Mouse (Mus musculus) testis, postnatal 10 days (tissue): ENCODE measurements at regions not wholly inside any gene's neighbourhood (a gene's known extent, or its start where the extent isn't known, plus 50 kb on each side); places are given as distances from the start of the nearest gene placed in this dataset.

Source experiments
- DNase-seq: peaks from one replicate; pipeline ENCODE4 v3.0.0; 2021; ENCODE audit warnings: low spot score

DNA sequence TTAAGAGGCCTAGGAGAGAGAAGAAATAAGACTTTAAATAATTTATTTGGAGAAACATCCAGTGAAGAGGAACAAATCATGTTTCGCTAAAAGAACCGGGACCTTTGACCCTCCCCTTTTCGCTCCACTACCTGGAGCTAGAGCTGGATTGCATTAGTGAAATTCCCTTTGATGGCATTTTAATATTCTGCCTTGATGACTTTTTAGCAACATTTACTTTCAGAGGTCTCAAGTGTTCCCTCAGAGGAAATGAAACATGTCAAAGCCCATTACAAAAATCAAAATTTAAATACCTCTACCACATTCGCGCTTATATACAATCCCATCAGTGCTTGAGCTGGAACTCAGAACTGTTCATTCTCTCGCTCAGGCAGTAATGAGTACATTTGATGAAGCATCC lies 297.0 kb upstream of the Gm10295 start:
- DNase-seq: no peak

DNA sequence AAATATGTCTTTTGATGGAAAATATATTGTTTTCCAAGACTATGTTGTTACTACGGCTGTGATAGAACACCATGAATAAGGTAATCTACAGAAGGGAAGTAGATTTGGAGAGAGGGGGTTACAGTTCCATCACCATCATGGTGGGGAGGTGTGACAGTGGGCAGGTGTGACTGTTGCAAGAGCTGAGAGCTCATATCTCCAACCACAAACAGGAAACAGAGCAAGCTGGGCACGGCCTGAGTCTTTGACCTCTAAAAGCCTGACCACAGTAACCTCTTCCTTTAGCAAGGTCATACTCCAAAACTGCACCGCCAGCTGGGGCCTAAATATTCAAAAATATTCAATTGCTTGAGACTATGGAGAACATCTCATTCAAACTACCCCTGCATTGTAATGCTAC lies 295.7 kb upstream of the Gm10295 start:
- no peak for DNase-seq

DNA sequence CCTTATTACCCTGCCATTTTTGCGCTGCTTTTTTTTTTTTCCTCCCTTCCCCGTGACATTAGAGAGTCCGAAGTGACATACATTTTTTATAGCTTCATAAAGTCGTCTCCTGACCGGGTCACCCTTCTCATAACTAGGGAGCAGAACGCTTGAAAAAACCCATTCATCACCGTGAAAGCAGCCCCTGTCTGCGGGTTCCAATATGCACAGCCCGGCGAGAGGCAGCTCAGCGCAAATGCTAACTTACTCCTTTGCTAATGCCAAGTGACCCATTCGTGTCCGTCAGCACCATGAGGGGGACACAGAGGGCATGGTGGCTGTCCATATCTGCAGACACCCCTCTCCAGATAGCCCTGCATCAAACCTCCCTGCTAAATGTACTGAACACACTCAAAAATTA lies 271.8 kb upstream of the Gm10295 start:
- no peak for DNase-seq

DNA sequence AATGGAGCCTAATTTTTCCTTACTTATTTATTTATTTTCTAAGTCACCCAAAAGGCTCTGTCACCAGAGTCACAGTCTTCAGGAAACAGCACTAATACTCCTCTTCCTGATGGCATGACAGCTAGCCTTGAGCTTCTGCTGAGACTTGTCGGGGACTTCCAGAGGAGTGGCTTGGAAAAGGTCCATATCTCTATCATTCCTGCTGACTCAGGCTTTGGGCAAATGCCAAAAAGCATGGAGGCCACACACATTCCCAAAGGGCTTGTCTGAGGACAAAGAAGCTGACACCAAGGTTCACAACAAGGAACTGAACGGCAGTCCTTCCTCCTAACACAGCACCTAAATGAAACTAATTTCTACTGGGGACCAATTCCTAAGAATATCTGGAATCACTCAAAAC lies 251.9 kb upstream of the Gm10295 start:
- peak; percentile 47 for DNase-seq

DNA sequence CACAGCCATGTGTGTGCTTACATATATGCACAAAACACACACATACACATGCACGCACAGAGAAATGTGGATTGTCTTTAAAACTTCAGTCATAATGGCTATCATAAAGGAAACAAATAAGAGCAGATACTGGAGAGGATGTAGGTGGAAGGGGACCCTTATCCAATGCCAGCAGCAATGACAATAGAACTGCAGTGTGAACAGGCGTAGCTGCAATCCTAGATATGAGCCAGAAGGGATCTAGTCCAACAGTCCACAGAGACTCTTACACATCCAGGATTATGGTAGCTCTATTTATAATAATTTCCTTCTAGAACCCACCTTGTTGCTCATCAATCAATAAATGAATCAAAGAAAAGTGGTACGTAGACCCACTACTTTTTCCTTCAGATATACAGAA lies 245.5 kb upstream of the Gm10295 start:
- DNase-seq: no peak

DNA sequence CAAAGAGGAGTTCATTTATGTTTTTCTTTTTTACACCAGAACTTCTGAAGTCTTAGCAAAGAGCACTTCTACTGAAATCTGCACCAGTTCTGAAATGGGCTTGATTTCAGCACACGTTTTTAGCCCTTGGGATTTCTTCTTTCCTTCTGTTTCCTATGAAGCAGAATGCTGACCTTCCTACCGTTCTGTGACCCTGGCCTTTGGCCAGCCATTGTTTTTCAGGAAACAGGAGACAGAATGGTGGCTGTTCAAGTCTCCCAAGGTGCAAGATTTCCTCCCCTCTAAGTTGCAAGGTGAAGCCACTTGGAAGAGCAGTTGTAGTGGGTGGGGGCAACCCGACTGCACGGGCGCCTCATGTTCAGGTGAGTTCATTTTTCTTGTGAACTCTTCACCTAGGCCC lies 236.3 kb upstream of the Gm10295 start:
- no peak for DNase-seq

DNA sequence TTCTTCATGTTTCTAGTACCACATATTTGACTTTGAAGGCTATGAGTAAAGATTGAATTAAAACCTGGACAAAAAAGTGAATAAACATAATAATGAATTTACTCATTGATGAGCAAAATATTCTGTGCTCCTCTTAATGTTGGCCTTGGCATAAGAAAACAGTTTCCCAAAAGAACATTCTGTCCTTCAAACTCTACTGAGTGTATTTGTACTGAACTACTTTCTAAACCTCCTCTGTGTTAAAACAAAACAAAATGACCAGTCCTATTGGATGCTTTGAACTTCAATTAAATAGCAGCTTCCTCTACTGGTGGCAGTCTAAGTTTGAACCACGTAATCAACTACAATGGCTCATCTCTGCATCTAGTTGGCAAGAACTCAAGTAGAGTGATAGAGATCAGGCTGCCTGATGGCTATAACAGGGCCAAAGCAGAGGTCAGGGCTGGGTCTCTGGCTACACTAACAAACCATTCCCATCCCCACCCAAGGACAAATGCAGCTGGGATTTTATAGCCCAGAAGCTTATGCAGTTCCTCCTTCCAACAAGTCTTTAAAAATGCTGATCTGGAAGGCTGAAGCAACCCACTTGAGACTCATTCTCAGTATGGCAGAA lies 232.3 kb upstream of the Gm10295 start:
- DNase-seq: no peak

DNA sequence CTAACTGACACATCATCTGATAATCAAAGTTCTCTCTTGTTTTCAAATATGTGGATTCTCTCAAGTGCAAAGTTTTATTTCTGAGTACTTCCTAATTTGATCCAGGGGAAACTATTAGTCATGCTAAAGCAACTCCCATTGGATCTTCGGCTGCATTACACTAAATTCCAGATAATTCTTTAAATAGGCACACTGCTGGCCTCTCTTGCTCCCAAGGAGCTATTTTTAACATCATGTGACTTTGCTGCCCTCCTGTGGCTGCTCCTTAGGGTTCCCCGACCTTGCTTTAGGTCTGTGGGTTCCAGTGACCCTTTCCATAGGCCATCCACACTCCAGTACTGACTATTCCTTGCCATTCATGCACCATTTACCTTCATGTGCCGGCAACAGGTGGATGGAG lies 230.5 kb upstream of the Gm10295 start:
- DNase-seq: peak; percentile 58

DNA sequence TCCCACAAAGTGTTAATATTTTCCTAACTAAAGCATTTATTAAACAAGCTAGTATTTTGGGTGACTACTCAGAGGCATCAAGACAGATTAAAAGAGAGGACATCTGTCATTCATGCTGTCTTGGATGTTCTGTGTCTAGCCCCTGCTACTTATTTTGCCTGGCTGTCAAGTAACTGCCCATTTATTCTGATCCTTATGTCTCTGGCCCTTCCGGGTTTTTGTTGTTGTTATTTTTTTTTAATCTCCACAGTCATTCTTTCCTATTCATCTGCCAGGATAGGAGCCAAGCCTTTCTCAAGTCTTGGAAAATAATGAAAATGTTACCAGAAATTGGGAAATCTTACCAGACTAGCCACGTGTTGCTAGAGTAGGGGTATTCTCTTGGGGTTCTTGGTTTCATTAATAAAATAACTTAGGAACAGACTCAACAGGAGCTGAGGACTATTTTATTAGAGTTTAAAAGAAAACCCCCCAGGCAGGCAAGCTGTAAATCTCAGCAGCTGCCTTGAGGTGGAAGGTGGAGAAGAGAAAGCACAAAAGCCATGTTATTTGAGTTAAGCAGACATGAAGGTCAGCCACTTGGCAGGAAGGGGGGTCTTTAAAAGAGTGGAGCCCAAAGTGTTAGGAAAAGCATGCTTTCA lies 209.1 kb upstream of the Gm10295 start:
- no peak for DNase-seq

DNA sequence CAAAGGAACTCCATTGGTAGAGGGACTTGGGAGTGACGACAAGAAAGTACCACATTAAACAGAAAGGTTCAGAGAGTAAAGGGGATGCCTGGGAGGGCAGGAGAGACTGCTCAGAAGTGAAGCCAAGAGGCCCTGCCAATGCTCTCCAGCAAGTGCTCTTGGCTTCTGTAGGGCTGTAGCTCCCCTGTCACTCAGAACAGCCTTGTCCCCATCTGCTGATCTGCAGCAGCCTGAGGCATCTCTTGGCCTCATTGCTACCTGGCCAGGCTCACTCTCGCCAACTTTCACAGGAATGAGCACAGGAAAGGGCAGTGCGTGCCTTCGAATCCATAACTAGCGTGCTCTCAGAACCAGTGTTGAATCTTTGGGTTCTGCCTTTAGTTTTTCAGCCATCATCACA lies 205.2 kb upstream of the Gm10295 start:
- DNase-seq: no peak

DNA sequence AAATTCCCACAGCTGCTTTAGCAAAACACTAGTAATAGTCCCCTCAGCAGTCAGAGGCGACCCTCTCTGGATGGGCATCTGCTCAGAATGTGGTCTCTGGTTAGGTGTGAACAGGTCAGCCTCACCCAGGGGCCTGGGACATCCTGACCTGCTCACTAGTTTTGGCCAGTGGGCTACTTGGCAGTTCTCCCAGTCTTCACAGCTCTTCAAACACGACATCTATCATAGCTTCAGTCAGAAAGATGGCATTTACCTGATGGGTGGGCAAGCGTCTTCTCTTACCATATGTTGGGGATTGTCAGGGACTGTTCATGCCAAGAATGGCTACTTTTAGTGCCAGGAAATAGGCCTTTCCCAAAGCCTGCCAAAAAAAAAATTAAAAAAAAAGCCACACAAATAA lies 204.2 kb upstream of the Gm10295 start:
- DNase-seq: no peak

DNA sequence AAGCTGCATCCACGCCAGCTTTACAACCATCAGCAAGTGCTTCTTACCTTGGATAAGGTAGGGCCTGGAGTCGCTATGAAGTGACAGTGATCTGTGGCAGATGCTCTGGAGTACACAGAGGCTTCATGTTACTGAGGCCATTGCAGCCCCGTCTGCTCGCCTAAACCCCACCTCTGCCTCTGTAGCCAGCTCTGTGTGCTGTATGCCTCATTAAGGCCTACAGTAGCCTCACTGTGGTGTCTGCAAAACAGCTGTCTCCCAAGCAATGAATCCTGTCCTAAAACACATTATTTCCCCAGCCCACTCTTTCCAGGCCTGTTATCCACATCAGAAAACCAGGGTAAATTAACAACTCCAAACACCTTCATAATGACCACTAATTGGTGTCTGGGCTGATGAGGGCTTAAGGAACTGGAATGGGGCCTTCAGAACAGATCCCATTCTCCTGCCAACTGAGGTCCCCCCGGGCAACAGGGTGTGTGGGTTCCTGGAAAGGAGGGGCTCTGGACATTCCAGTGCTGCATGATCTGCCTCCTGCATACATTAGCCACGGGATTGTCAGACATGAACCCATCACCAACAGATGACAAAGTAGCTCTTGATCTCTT lies 195.4 kb upstream of the Gm10295 start:
- no peak for DNase-seq

DNA sequence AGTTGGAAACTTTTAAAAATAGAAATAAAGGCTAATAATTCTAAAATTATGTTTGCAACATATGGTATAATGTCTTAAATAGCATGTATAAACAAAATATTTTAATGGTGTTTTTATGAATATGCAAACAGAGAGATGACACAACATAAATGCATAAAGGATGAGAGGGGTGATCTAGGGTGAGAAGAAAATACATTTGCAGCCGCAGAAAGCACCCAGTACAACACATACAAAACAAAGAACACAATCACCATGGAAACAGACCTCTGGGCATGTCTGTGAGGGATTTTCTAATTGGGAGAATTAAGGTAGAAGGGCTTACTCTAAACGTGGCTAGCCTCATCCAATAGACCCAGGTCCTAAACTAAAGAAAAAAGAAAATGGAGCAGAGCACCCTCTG lies 190.2 kb upstream of the Gm10295 start:
- no peak for DNase-seq

DNA sequence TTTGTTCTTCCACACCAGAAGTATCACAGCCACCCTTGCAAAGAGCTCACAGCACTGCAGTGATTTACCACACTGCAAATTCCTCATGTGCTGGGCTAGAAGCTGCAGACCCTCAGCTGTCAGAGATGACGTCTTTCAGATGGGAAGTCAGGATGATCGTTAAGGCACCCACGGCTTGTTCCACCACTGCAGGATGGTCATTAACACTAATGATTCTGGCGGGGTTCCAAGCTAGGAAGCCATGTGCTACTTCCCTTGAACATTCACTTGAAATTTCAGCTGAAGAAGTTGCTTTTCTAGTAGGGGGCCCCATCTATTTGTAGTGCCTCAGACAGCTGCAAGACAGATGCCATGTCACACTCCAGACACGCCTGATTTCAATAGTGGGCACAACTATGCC lies 181.8 kb upstream of the Gm10295 start:
- no peak for DNase-seq

DNA sequence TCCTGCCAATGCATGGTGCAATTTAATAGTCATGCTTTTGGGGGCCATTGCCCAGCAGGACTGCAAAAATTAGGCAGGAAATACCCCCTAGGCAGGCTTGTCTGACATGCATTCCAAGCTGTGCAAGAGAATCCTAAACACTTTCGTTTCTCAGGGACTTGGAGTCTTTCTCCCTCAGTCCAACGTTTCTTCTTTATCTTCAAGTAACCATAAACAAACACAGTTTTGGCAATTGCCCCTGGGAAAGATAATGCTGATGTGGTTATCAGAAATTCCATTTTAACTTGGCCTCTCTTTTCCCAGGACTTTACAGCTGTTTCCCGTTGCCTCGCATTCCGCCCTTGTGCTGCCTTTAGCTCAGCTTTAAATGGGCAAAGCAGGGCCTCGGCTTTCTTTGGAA lies 180.2 kb upstream of the Gm10295 start:
- DNase-seq: no peak

DNA sequence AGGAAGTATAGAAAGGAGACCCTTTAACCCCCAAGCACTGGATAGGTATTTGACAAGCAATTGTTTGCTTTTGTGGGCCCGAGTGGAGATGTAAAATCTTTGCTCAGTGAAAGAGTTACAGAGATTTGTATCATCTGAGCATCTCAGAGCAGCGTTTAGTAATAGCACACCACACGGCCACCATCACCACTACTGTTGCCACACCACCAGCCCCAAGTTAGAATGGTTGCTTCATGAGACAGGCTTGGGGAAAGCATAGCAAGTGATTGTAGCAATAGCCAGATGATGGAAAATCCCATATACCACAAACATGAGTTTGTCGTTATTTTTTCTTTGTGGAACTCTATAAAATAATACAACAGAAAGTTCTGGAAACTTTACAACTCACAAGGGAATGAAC lies 179.6 kb upstream of the Gm10295 start:
- no peak for DNase-seq

DNA sequence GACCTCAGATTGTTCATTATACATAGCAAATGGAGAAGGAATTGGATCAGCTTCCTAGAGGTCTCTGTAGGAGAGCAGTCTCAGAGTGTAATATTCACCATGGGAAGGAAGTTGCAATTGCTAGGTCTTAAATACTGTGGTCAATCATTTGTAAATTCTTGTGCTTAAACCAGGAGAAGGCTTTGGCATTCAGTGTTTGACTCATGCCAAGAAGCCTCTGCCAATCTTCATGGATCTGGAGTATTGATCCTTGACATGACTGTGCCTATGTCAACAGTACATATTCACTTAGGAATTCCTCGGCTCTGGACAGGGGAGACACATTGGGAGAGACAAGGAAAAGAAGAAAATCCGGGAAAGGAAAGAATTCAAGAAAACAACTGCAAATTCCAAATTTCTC lies 174.9 kb upstream of the Gm10295 start:
- no peak for DNase-seq

DNA sequence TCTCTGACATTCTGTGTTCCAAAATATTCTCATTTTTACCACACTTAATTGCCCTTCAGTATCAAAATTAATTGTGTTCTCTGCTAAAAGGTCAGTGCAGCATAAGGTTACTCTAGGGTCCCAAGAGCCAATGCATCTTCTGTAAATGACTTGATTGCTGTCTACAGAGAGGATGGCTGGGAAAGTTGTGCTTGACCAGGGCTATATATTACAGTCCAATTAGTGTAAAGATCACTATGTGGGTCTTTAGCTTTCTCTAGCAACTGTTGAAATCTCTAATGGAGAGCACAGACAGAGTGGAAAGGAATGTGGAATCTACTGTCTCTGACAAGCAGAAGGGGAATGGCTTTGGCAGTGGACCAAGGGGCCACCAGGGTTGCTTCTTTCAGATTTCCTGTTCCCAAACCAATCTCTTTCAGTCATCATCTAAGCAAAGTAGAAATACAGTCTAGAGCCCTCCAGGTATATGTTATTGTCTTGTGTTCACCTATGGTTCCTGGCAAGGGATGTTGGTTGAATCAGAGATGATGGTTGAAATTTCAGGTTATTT lies 173.4 kb upstream of the Gm10295 start:
- no peak for DNase-seq

DNA sequence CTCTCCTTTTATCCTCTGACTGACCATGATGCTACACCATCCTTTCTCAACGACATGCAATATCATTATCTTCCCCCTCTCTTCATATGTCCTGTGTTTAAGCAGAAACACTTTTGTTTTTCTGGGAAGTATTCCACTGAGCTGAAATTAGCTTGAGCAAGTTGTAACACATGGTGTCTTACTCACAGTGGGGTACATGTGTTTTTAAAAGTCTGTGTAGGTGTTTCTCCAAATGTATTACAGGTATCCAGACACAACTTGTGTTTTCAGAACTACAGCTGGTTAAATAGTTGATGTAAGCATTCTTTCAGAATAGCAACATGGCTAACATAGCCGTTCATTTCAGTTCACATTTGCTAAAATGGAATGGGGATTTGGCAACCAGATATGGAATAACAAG lies 172.8 kb upstream of the Gm10295 start:
- DNase-seq: no peak

DNA sequence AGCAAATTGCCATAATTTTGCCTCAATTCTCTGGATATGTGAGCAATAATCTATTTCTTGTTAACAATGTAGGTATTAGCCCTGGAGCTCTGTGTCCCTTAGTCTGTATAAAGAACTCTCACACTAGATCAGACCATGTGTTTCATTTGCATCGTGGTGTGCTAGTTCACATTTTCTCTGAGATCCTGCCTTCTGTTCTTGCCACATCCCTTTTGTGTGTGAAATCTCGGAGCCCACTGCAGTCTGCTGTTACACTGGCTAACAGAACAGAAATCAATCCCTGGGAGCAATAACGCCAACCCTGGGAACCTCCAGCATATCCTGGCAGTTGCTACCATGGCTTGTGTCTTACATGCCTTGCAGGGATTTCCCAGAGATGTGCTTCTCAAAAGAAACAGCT lies 156.1 kb upstream of the Gm10295 start:
- no peak for DNase-seq

DNA sequence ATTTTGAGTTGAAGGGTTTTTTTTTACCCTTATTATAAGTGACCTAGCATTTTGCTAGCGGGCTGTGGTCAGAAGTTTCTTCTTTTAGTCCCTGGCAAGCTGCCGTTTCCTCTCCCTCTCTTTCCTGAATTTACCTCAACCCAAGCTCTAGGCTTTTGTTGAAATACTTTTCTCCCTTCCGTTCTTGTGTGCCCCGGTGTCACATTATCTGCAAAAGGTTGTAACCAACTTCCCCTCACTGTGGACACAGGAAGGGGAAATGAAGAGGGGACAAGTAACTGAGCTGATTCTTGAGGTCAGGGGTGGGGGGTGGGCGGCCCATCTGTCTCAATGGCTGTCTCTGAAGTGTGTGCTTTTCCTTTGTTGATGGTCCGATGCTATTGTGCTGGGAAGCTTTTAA lies 149.4 kb upstream of the Gm10295 start:
- no peak for DNase-seq

DNA sequence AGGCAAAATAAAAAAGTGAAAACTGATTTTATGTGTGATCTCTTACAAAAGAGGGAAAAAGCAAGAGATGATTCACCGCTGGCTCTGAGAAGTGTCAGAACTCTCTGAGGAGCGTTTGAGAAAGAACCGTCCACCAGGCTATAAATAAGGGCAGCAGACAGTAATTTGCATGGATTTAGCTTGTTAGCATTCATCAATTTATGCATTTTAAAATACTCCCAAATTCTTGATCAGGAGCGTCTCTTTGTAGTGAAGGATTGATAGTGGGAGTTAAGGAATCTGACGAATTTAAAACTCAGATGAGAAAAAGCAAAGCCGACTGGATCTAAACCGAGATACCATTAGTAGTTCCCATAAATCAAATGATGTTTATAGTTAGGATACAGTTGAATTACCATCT lies 146.8 kb upstream of the Gm10295 start:
- no peak for DNase-seq

DNA sequence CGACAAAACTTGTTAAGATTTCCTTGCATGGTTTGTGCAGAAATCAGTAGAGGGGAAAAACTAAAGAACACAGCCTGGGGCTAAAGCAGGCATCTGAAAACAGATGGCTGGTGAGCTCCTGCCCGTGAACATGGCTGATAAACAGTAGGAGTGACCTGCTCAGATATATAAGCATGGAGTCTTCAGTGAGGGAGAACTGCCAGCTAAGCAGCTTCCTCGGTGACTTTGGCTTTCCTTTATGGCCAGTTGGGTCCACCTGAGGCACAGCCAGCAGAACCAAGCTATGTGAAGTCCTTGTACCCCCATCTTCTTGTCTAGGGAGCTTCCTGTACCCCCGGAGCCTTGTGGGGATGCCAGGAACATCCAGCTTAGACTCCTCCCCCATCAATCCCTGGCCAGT lies 139.8 kb upstream of the Gm10295 start:
- DNase-seq: no peak
